Mouse (Mus musculus): Measurements from ENCODE around the gene Ier2. TPM values are rescaled to one million over a fixed set of nuclear protein-coding genes. Genes with fewer than 3 reads are reported as not detected.

The Ier2 gene
- polyA plus RNA-seq, 1 experiment from 2014 or later, result 73.1 TPM

DNA sequence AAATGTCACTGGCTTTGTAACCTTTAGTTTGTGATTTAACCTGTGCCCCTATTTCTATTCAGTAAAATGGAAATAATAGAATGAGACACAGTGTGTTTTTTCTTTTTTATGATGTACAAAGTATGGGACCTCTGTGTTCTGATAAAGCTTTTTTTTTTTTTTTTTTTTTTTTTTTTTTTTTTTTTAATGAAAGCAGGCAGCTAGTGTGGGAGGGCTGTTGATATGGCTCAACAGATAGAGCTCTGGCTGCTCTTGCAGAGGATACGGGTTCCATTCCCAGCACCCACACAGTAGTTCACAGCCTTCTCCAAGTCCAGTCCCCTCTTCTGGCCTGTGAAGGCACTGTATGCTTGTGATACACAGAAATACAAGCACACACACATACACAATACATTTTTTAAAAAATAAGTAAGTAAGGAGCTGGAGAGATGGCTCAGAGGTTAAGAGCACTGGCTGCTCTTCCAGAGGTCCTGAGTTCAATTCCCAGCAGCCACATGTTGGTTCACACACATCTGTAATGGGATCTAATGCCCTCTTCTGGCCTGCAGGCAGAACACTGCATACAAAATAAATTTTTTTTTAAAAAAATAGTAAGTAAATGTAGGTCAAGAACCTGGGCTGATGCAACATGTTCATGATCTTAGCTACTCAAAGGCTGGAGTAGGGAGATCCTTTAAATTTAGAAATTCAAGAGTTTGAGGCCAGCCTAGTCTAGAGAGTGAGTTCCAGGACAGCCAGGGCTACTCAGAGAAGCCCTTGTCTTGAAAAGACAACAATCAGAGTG lies 20.9 kb downstream of the Ier2 start:
- H3K4me1 ChIP-seq (ENCODE audit: control insufficient read depth, insufficient read depth, low read length), result no peaks in the 10 kb centered on the region
- H3K27ac ChIP-seq (ENCODE audit: low read length), result no peak overlapping the region
- no peak overlapping the region for H3K4me3 ChIP-seq (ENCODE audit: low read depth, low read length)
- no peak overlapping the region for H3K4me2 ChIP-seq (replicated peaks; ENCODE audit: low read depth, low read length)
- ATAC-seq (ENCODE audit: insufficient number of reproducible peaks, insufficient read depth, low FRiP score, low read depth), result no peak
- no peaks in the 10 kb centered on the region for H3K27me3 ChIP-seq (ENCODE audit: control insufficient read depth, insufficient read depth, low read length)
- no peaks in the 10 kb centered on the region for H3K36me3 ChIP-seq (ENCODE audit: control insufficient read depth, insufficient read depth, low read length)
- no peak overlapping the region for H3K9ac ChIP-seq (replicated peaks; ENCODE audit: low read depth, low read length)
- H3K9me3 ChIP-seq (ENCODE audit: control insufficient read depth, low read depth, low read length), result no peaks in the 10 kb centered on the region
- WGBS, result 80% methylated on average over 1 of the region's 1 CpGs

GRCm38 (mm10) chr8:84640617-84641294 lies 21.9 kb downstream of the Ier2 start:
- 74% methylated on average over 7 of the region's 7 CpGs for WGBS
- no peak overlapping the region for H3K27ac ChIP-seq (ENCODE audit: low read length)
- H3K4me1 ChIP-seq (ENCODE audit: control insufficient read depth, insufficient read depth, low read length), result 0 out of 2 replicates have a peak, but pooled peaks cover 1% of the 10 kb centered on the region
- H3K4me3 ChIP-seq (ENCODE audit: low read depth, low read length), result no peak overlapping the region
- no peak overlapping the region for H3K9ac ChIP-seq (replicated peaks; ENCODE audit: low read depth, low read length)
- H3K4me2 ChIP-seq (replicated peaks; ENCODE audit: low read depth, low read length), result no peak overlapping the region
- H3K36me3 ChIP-seq (ENCODE audit: control insufficient read depth, insufficient read depth, low read length), result no peaks in the 10 kb centered on the region
- H3K9me3 ChIP-seq (ENCODE audit: control insufficient read depth, low read depth, low read length), result no peaks in the 10 kb centered on the region
- H3K27me3 ChIP-seq (ENCODE audit: control insufficient read depth, insufficient read depth, low read length), result no peaks in the 10 kb centered on the region
- no peak for ATAC-seq (ENCODE audit: insufficient number of reproducible peaks, insufficient read depth, low FRiP score, low read depth)

- Histone ChIP-seq H3K9ac (replicated peaks; ENCODE audit: low read depth, low read length) (no peak overlapping the region), H3K4me2 (replicated peaks; ENCODE audit: low read depth, low read length) (peak overlapping the region; percentile 38), H3K4me3 (ENCODE audit: low read depth, low read length) (peak overlapping the region; percentile 35), H3K4me1 (ENCODE audit: control insufficient read depth, insufficient read depth, low read length) (0 out of 2 replicates have a peak, but pooled peaks cover 5% of the 10 kb centered on the region), H3K36me3 (ENCODE audit: control insufficient read depth, insufficient read depth, low read length) (no peaks in the 10 kb centered on the region), H3K27me3 (ENCODE audit: control insufficient read depth, insufficient read depth, low read length) (no peaks in the 10 kb centered on the region), H3K27ac (ENCODE audit: low read length) (no peak overlapping the region), H3K9me3 (ENCODE audit: control insufficient read depth, low read depth, low read length) (no peaks in the 10 kb centered on the region)
- 21% methylated on average over 9 of the region's 9 CpGs for WGBS
- no peak for ATAC-seq (ENCODE audit: insufficient number of reproducible peaks, insufficient read depth, low FRiP score, low read depth)
Observed at GRCm38 (mm10) chr8:84640010-84640588, 22.6 kb downstream of the Ier2 start.

GRCm38 (mm10) chr8:84639162-84640009 lies 23.3 kb downstream of the Ier2 start:
- H3K4me2 ChIP-seq (replicated peaks; ENCODE audit: low read depth, low read length), result peak overlapping the region; percentile 77
- under 1% methylated on average over 81 of the region's 106 CpGs for WGBS
- peak overlapping the region; percentile 69 for H3K9ac ChIP-seq (replicated peaks; ENCODE audit: low read depth, low read length)
- H3K27ac ChIP-seq (ENCODE audit: low read length), result peak overlapping the region; percentile 92
- peak; percentile 94 for ATAC-seq (ENCODE audit: insufficient number of reproducible peaks, insufficient read depth, low FRiP score, low read depth)
- no peaks in the 10 kb centered on the region for H3K9me3 ChIP-seq (ENCODE audit: control insufficient read depth, low read depth, low read length)
- H3K4me3 ChIP-seq (ENCODE audit: low read depth, low read length), result peak overlapping the region; percentile 52
- H3K36me3 ChIP-seq (ENCODE audit: control insufficient read depth, insufficient read depth, low read length), result no peaks in the 10 kb centered on the region
- H3K4me1 ChIP-seq (ENCODE audit: control insufficient read depth, insufficient read depth, low read length), result 0 out of 2 replicates have a peak, but pooled peaks cover 8% of the 10 kb centered on the region
- H3K27me3 ChIP-seq (ENCODE audit: control insufficient read depth, insufficient read depth, low read length), result no peaks in the 10 kb centered on the region

DNA sequence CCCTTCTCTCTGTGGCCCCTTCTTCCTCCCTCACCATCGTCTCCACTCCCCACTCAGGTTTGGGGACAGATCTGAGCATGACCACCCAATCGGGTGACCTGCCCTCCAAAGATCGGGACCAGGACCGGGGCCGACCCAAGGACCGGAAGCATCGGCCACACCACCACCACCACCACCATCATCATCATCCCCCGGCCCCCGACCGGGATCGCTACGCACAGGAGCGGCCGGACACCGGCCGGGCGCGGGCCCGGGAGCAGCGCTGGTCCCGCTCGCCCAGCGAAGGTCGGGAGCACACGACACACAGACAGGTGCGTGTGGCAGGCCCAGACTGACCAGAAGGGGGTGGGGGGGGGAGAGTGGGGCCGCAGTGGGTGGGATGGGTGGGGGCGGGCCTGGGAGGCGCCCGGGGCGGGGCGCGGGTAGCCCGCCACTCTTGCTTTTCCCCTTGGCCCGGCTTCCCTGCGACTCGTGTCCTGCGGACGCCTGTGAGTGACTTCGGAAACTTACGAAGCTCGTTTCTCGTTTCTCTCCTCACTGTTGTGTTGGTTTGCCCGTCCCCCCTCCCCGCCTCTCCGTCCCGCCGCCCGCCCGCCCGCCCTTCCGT lies 24.0 kb downstream of the Ier2 start:
- Histone ChIP-seq H3K4me1 (ENCODE audit: control insufficient read depth, insufficient read depth, low read length) (0 out of 2 replicates have a peak, but pooled peaks cover 8% of the 10 kb centered on the region), H3K27ac (ENCODE audit: low read length) (peak overlapping the region; percentile 92), H3K27me3 (ENCODE audit: control insufficient read depth, insufficient read depth, low read length) (no peaks in the 10 kb centered on the region), H3K9me3 (ENCODE audit: control insufficient read depth, low read depth, low read length) (no peaks in the 10 kb centered on the region), H3K4me2 (replicated peaks; ENCODE audit: low read depth, low read length) (peak overlapping the region; percentile 77), H3K9ac (replicated peaks; ENCODE audit: low read depth, low read length) (peak overlapping the region; percentile 69), H3K4me3 (ENCODE audit: low read depth, low read length) (peak overlapping the region; percentile 52), H3K36me3 (ENCODE audit: control insufficient read depth, insufficient read depth, low read length) (no peaks in the 10 kb centered on the region)
- under 1% methylated on average over 38 of the region's 52 CpGs for WGBS
- peak; percentile 26 for ATAC-seq (ENCODE audit: insufficient number of reproducible peaks, insufficient read depth, low FRiP score, low read depth)

DNA sequence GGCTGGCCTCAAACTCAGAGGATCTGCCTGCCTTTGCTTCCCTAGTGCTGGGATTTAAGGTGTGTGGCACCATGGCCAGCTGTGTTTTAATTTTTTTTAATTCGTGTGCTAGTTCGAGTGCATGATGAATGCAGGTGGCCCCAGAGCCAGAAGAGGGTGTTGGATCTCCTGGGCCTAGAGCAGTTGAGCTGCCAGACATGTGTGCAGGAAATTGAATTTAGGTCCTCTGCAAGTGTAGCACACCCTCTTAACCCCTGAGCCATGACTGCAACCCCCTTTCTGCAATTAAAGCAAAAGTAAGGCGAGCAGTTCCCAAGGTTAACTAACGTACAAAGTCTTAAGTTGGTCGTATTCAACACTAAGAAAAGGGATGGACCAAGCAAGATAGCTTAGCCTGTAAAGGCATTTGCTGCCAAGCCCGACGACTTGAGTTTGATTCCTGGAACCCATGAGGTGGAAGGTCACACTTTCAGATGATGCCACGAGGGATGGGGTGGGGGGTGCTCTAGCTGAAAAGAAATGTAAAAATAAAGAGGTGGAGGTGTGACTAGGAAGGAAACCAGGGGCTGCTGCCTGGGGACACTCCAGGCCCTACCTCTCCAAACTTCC lies 24.6 kb downstream of the Ier2 start:
- Histone ChIP-seq H3K4me2 (replicated peaks; ENCODE audit: low read depth, low read length) (peak overlapping the region; percentile 77), H3K9me3 (ENCODE audit: control insufficient read depth, low read depth, low read length) (no peaks in the 10 kb centered on the region), H3K27me3 (ENCODE audit: control insufficient read depth, insufficient read depth, low read length) (no peaks in the 10 kb centered on the region), H3K27ac (ENCODE audit: low read length) (peak overlapping the region; percentile 92), H3K4me3 (ENCODE audit: low read depth, low read length) (peak overlapping the region; percentile 52), H3K4me1 (ENCODE audit: control insufficient read depth, insufficient read depth, low read length) (0 out of 2 replicates have a peak, but pooled peaks cover 8% of the 10 kb centered on the region), H3K9ac (replicated peaks; ENCODE audit: low read depth, low read length) (peak overlapping the region; percentile 69), H3K36me3 (ENCODE audit: control insufficient read depth, insufficient read depth, low read length) (no peaks in the 10 kb centered on the region)
- no peak for ATAC-seq (ENCODE audit: insufficient number of reproducible peaks, insufficient read depth, low FRiP score, low read depth)
- 27% methylated on average over 8 of the region's 8 CpGs for WGBS

DNA sequence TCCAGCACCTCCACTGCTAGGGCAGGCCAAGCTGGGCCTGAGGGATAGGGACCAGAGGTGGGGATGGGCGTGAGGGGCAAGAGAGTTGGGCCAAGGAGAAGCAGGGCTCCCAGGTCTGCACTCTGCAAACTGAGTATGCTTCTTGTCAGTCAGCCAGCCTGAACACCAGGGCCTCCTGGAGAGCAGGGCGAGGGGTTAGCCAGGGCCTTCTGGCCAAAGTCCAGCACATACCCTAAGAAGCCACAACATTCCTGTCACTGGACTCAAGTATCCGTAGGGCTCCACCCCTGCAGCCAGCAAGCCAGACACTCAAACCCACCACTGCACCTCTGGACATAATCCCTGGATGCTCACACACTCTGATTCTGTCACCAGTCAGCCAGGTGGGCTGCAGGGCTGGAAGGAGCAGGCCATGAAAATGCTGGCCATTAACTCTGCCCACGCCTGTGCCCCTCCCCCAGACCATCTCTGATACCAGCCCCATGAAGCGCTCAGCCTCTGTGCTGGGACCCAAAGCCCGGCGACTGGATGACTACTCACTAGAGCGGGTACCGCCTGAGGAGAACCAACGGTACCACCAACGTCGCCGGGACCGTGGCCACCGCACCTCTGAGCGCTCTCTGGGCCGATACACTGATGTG lies 26.5 kb downstream of the Ier2 start:
- Histone ChIP-seq H3K9me3 (ENCODE audit: control insufficient read depth, low read depth, low read length) (no peaks in the 10 kb centered on the region), H3K4me3 (ENCODE audit: low read depth, low read length) (no peak overlapping the region), H3K4me2 (replicated peaks; ENCODE audit: low read depth, low read length) (no peak overlapping the region), H3K4me1 (ENCODE audit: control insufficient read depth, insufficient read depth, low read length) (0 out of 2 replicates have a peak, but pooled peaks cover 8% of the 10 kb centered on the region), H3K27me3 (ENCODE audit: control insufficient read depth, insufficient read depth, low read length) (no peaks in the 10 kb centered on the region), H3K27ac (ENCODE audit: low read length) (no peak overlapping the region), H3K36me3 (ENCODE audit: control insufficient read depth, insufficient read depth, low read length) (no peaks in the 10 kb centered on the region), H3K9ac (replicated peaks; ENCODE audit: low read depth, low read length) (no peak overlapping the region)
- WGBS, result 82% methylated on average over 17 of the region's 17 CpGs
- no peak for ATAC-seq (ENCODE audit: insufficient number of reproducible peaks, insufficient read depth, low FRiP score, low read depth)
